Mouse (Mus musculus): ENCODE data around the gene Zranb3. TPM values are rescaled to one million over a fixed set of nuclear protein-coding genes. Genes with fewer than 3 reads are reported as not detected.
"Not testable (repeated sequence)": the region's sequence is repeated elsewhere in the genome, so short reads cannot be mapped to it uniquely, and the experiment has no call there.

The Zranb3 gene
- polyA plus RNA-seq, 1 experiment from 2014 or later = 14.5 TPM

GRCm38 (mm10) chr1:127970870-127971269 is 132.0 kb downstream of the Zranb3 start:
- H3K4me1 ChIP-seq (ENCODE audit: control insufficient read depth, insufficient read depth, low read length) = no peaks in the 10 kb centered on the region
- no peak overlapping the region for H3K4me3 ChIP-seq (ENCODE audit: low read depth, low read length)
- DNase-seq (ENCODE audit: low spot score) (no peak), ATAC-seq (ENCODE audit: insufficient read depth, low FRiP score, low TSS enrichment) (no peak)
- H3K36me3 ChIP-seq (ENCODE audit: control insufficient read depth, insufficient read depth, low read length) = no peaks in the 10 kb centered on the region; the same call in 1 of the 2 replicates
- H3K9me3 ChIP-seq (ENCODE audit: control insufficient read depth, low read length) = no peaks in the 10 kb centered on the region
- no peaks in the 10 kb centered on the region for H3K27me3 ChIP-seq (ENCODE audit: control insufficient read depth, insufficient read depth, low read length)
- 90% methylated on average over 4 of the region's 4 CpGs for WGBS
- no peak overlapping the region for H3K9ac ChIP-seq (ENCODE audit: low read length)
- H3K27ac ChIP-seq (ENCODE audit: low read depth, low read length) = no peak overlapping the region
- no peak overlapping the region for H3K4me2 ChIP-seq (ENCODE audit: low read depth)

GRCm38 (mm10) chr1:127963326-127963725 is 139.5 kb downstream of the Zranb3 start:
- Histone ChIP-seq H3K4me2 (ENCODE audit: low read depth) (no peak overlapping the region), H3K27me3 (ENCODE audit: control insufficient read depth, insufficient read depth, low read length) (no peaks in the 10 kb centered on the region), H3K9ac (ENCODE audit: low read length) (no peak overlapping the region), H3K4me3 (ENCODE audit: low read depth, low read length) (no peak overlapping the region), H3K9me3 (ENCODE audit: control insufficient read depth, low read length) (no peaks in the 10 kb centered on the region), H3K4me1 (ENCODE audit: control insufficient read depth, insufficient read depth, low read length) (no peaks in the 10 kb centered on the region), H3K27ac (ENCODE audit: low read depth, low read length) (no peak overlapping the region), H3K36me3 (ENCODE audit: control insufficient read depth, insufficient read depth, low read length) (no peaks in the 10 kb centered on the region; the same call in 1 of the 2 replicates)
- DNase-seq (ENCODE audit: low spot score) (no peak), ATAC-seq (ENCODE audit: insufficient read depth, low FRiP score, low TSS enrichment) (no peak)
- 93% methylated on average over 3 of the region's 3 CpGs for WGBS

- whole genome bisulfite sequencing = 83% methylated on average over 1 of the region's 1 CpGs
- no peak overlapping the region for H3K9ac ChIP-seq (ENCODE audit: low read length)
- no peak for DNase-seq (ENCODE audit: low spot score)
- no peaks in the 10 kb centered on the region for H3K27me3 ChIP-seq (ENCODE audit: control insufficient read depth, insufficient read depth, low read length)
- no peak overlapping the region for H3K4me2 ChIP-seq (ENCODE audit: low read depth)
- no peak overlapping the region for H3K4me3 ChIP-seq (ENCODE audit: low read depth, low read length)
- H3K36me3 ChIP-seq (ENCODE audit: control insufficient read depth, insufficient read depth, low read length) = no peaks in the 10 kb centered on the region; the same call in 1 of the 2 replicates
- H3K27ac ChIP-seq (ENCODE audit: low read depth, low read length) = no peak overlapping the region
- no peaks in the 10 kb centered on the region for H3K9me3 ChIP-seq (ENCODE audit: control insufficient read depth, low read length)
- H3K4me1 ChIP-seq (ENCODE audit: control insufficient read depth, insufficient read depth, low read length) = no peaks in the 10 kb centered on the region
- ATAC-seq (ENCODE audit: insufficient read depth, low FRiP score, low TSS enrichment) = no peak
Observed at GRCm38 (mm10) chr1:127961140-127961539, 141.7 kb downstream of the Zranb3 start.

- H3K9me3 ChIP-seq (ENCODE audit: control insufficient read depth, low read length) = no peaks in the 10 kb centered on the region
- H3K9ac ChIP-seq (ENCODE audit: low read length) = no peak overlapping the region
- H3K4me1 ChIP-seq (ENCODE audit: control insufficient read depth, insufficient read depth, low read length) = no peaks in the 10 kb centered on the region
- DNase-seq (ENCODE audit: low spot score) (no peak), ATAC-seq (ENCODE audit: insufficient read depth, low FRiP score, low TSS enrichment) (no peak)
- no peak overlapping the region for H3K27ac ChIP-seq (ENCODE audit: low read depth, low read length)
- H3K4me3 ChIP-seq (ENCODE audit: low read depth, low read length) = no peak overlapping the region
- no peaks in the 10 kb centered on the region for H3K27me3 ChIP-seq (ENCODE audit: control insufficient read depth, insufficient read depth, low read length)
- H3K36me3 ChIP-seq (ENCODE audit: control insufficient read depth, insufficient read depth, low read length) = no peaks in the 10 kb centered on the region; the same call in 1 of the 2 replicates
- WGBS = 50% methylated on average over 7 of the region's 7 CpGs
- H3K4me2 ChIP-seq (ENCODE audit: low read depth) = no peak overlapping the region
Observed at GRCm38 (mm10) chr1:127959312-127959718, 143.5 kb downstream of the Zranb3 start.

- ATAC-seq (ENCODE audit: insufficient read depth, low FRiP score, low TSS enrichment) (no peak), DNase-seq (ENCODE audit: low spot score) (no peak)
- no peak overlapping the region for H3K4me2 ChIP-seq (ENCODE audit: low read depth)
- no peaks in the 10 kb centered on the region for H3K27me3 ChIP-seq (ENCODE audit: control insufficient read depth, insufficient read depth, low read length)
- no peak overlapping the region for H3K4me3 ChIP-seq (ENCODE audit: low read depth, low read length)
- H3K27ac ChIP-seq (ENCODE audit: low read depth, low read length) = no peak overlapping the region
- WGBS = 72% methylated on average over 5 of the region's 5 CpGs
- no peaks in the 10 kb centered on the region; the same call in 1 of the 2 replicates for H3K36me3 ChIP-seq (ENCODE audit: control insufficient read depth, insufficient read depth, low read length)
- H3K4me1 ChIP-seq (ENCODE audit: control insufficient read depth, insufficient read depth, low read length) = no peaks in the 10 kb centered on the region
- H3K9me3 ChIP-seq (ENCODE audit: control insufficient read depth, low read length) = no peaks in the 10 kb centered on the region
- H3K9ac ChIP-seq (ENCODE audit: low read length) = no peak overlapping the region
Observed at GRCm38 (mm10) chr1:127958801-127959200, 144.0 kb downstream of the Zranb3 start.

GRCm38 (mm10) chr1:127956524-127956923 is 146.3 kb downstream of the Zranb3 start:
- Histone ChIP-seq H3K9ac (ENCODE audit: low read length) (no peak overlapping the region), H3K4me1 (ENCODE audit: control insufficient read depth, insufficient read depth, low read length) (no peaks in the 10 kb centered on the region), H3K27ac (ENCODE audit: low read depth, low read length) (no peak overlapping the region), H3K27me3 (ENCODE audit: control insufficient read depth, insufficient read depth, low read length) (no peaks in the 10 kb centered on the region), H3K4me2 (ENCODE audit: low read depth) (no peak overlapping the region), H3K9me3 (ENCODE audit: control insufficient read depth, low read length) (no peaks in the 10 kb centered on the region), H3K4me3 (ENCODE audit: low read depth, low read length) (no peak overlapping the region), H3K36me3 (ENCODE audit: control insufficient read depth, insufficient read depth, low read length) (no peaks in the 10 kb centered on the region)
- ATAC-seq (ENCODE audit: insufficient read depth, low FRiP score, low TSS enrichment) (no peak), DNase-seq (ENCODE audit: low spot score) (no peak)
- WGBS = 93% methylated on average over 1 of the region's 1 CpGs

- no peak overlapping the region for H3K9ac ChIP-seq (ENCODE audit: low read length)
- H3K27ac ChIP-seq (ENCODE audit: low read depth, low read length) = no peak overlapping the region
- no peak for DNase-seq (ENCODE audit: low spot score)
- H3K36me3 ChIP-seq (ENCODE audit: control insufficient read depth, insufficient read depth, low read length) = no peaks in the 10 kb centered on the region
- H3K27me3 ChIP-seq (ENCODE audit: control insufficient read depth, insufficient read depth, low read length) = no peaks in the 10 kb centered on the region
- H3K4me1 ChIP-seq (ENCODE audit: control insufficient read depth, insufficient read depth, low read length) = no peaks in the 10 kb centered on the region
- WGBS = 85% methylated on average over 4 of the region's 4 CpGs
- no peak overlapping the region for H3K4me3 ChIP-seq (ENCODE audit: low read depth, low read length)
- H3K4me2 ChIP-seq (ENCODE audit: low read depth) = no peak overlapping the region
- no peaks in the 10 kb centered on the region for H3K9me3 ChIP-seq (ENCODE audit: control insufficient read depth, low read length)
- ATAC-seq (ENCODE audit: insufficient read depth, low FRiP score, low TSS enrichment) = no peak
Observed at GRCm38 (mm10) chr1:127954800-127955199, 148.0 kb downstream of the Zranb3 start.

GRCm38 (mm10) chr1:127954198-127954597 is 148.6 kb downstream of the Zranb3 start:
- not testable (repeated sequence) for DNase-seq (ENCODE audit: low spot score); H3K27me3 ChIP-seq (ENCODE audit: control insufficient read depth, insufficient read depth, low read length); H3K4me2 ChIP-seq (ENCODE audit: low read depth); H3K4me3 ChIP-seq (ENCODE audit: low read depth, low read length); H3K9me3 ChIP-seq (ENCODE audit: control insufficient read depth, low read length); ATAC-seq (ENCODE audit: insufficient read depth, low FRiP score, low TSS enrichment); H3K36me3 ChIP-seq (ENCODE audit: control insufficient read depth, insufficient read depth, low read length); H3K27ac ChIP-seq (ENCODE audit: low read depth, low read length); H3K9ac ChIP-seq (ENCODE audit: low read length); H3K4me1 ChIP-seq (ENCODE audit: control insufficient read depth, insufficient read depth, low read length)
- 86% methylated on average over 4 of the region's 4 CpGs for WGBS

- no peak overlapping the region for H3K9ac ChIP-seq (ENCODE audit: low read length)
- WGBS = 88% methylated on average over 4 of the region's 4 CpGs
- H3K4me3 ChIP-seq (ENCODE audit: low read depth, low read length) = no peak overlapping the region
- DNase-seq (ENCODE audit: low spot score) (no peak), ATAC-seq (ENCODE audit: insufficient read depth, low FRiP score, low TSS enrichment) (no peak)
- H3K27ac ChIP-seq (ENCODE audit: low read depth, low read length) = no peak overlapping the region
- H3K36me3 ChIP-seq (ENCODE audit: control insufficient read depth, insufficient read depth, low read length) = 0 out of 2 replicates have a peak, but pooled peaks cover 2% of the 10 kb centered on the region
- no peaks in the 10 kb centered on the region for H3K4me1 ChIP-seq (ENCODE audit: control insufficient read depth, insufficient read depth, low read length)
- no peaks in the 10 kb centered on the region for H3K27me3 ChIP-seq (ENCODE audit: control insufficient read depth, insufficient read depth, low read length)
- H3K4me2 ChIP-seq (ENCODE audit: low read depth) = no peak overlapping the region
- no peaks in the 10 kb centered on the region for H3K9me3 ChIP-seq (ENCODE audit: control insufficient read depth, low read length)
Observed at GRCm38 (mm10) chr1:127952276-127952675, 150.6 kb downstream of the Zranb3 start.

All from neural tube, embryonic 11.5 days (tissue).